Mouse (Mus musculus) Patski (cell line): ENCODE data around the gene Nelfb. TPM values are rescaled to one million over a fixed set of nuclear protein-coding genes. Genes with fewer than 3 reads are reported as not detected.
A peak's percentile ranks its signal among the peaks of the same experiment; 100 is the strongest.

ENCODE experiments used
- ATAC-seq: fragments of 100-300 bp; one replicate; pipeline ENCODE4 v1.8.0; 2021
- CTCF ChIA-PET: fragments of 350-600 bp; sonication (Branson Sonifier 250); formaldehyde crosslinking; loops from one replicate; lab custom pipeline; 2022; ENCODE audit warnings: inconsistent platforms; lab: Charles Lee
- POLR2A ChIA-PET: fragments of 350-600 bp; sonication (Branson Sonifier 250); formaldehyde crosslinking; loops from one replicate; lab custom pipeline; 2022; ENCODE audit warnings: antibody characterized with exemption, inconsistent platforms; lab: Charles Lee
- DNase-seq: peaks from one replicate; pipeline ENCODE4 v3.0.0-alpha.2; 2011; ENCODE audit warnings: low read depth, low spot score
- H3K27me3 ChIP-seq: fragments of 371-371 bp; one replicate; pipeline ENCODE4 v1.5.1; 2021
- CTCF ChIP-seq: fragments of 100-300 bp; IDR thresholded peaks from one replicate; pipeline ENCODE4 v1.5.1; 2021
- in situ Hi-C: fragments of 300-500 bp; cut with MboI; formaldehyde crosslinking; loops from 3 replicates; pipeline ENCODE4 v1.11.1; 2018; ENCODE audit warnings: low pct_unique_long_range_greater_than_20kb, mixed read lengths
- polyA plus RNA-seq: library from polyadenylated mRNA; unstranded; gene quantifications from one replicate; pipeline ENCODE4 v1.2.3, GENCODE M21; 2021

Nelfb gene
- polyA plus RNA-seq, 1 experiment from 2014 or later: 75.7 TPM

- ChIA-PET POLR2A (interaction anchor here (1.3 to 2.2 kb wide), 3 partner anchors 15 to 42 kb away, joined by 3 to 8 read pairs (median 5); no protein-coding TSS in a partner anchor), CTCF (interaction anchor here (1.7 kb wide), 1 partner anchor 31 kb away, joined by 3 read pairs; no protein-coding TSS in a partner anchor)
- DNase-seq (peak; percentile 97), ATAC-seq (peak; percentile 85)
- TF ChIP-seq CTCF: no peak
- in situ Hi-C loops: no loop called here
- no peaks in the 10 kb centered on the region for H3K27me3 ChIP-seq
These were observed 13.8 kb upstream of the Nelfb start for GRCm38 (mm10) chr2:25224766-25225752.

GRCm38 (mm10) chr2:25224492-25224765 lies 13.1 kb upstream of the Nelfb start, which contains the start of gene Tubb4b:
Gene Tubb4b (minus strand): TSS chr2:25224702.
- TF ChIP-seq CTCF: no peak
- CTCF ChIA-PET: interaction anchor here (1.7 kb wide), 1 partner anchor 30 kb away, joined by 3 read pairs; no protein-coding TSS in a partner anchor
- no peaks in the 10 kb centered on the region for H3K27me3 ChIP-seq
- in situ Hi-C loops: no loop called here
- DNase-seq (no peak), ATAC-seq (no peak)
- POLR2A ChIA-PET: interaction anchor here (1.5 to 2.2 kb wide), 3 partner anchors 11 to 41 kb away, joined by 3 to 8 read pairs (median 5); no protein-coding TSS in a partner anchor

GRCm38 (mm10) chr2:25223681-25224491 lies 12.6 kb upstream of the Nelfb start:
- ChIA-PET POLR2A (interaction anchor here (0.7 to 2.2 kb wide), 4 partner anchors 11 to 1128 kb away, joined by 3 to 8 read pairs (median 6); no protein-coding TSS in a partner anchor), CTCF (interaction anchor here (1.7 kb wide), 1 partner anchor 30 kb away, joined by 3 read pairs; no protein-coding TSS in a partner anchor)
- in situ Hi-C loops: no loop called here
- H3K27me3 ChIP-seq: no peaks in the 10 kb centered on the region
- no peak for TF ChIP-seq CTCF
- ATAC-seq: peak; percentile 31
- DNase-seq: peak; percentile 15

GRCm38 (mm10) chr2:25221331-25221772 lies 10.1 kb upstream of the Nelfb start:
- ATAC-seq (no peak), DNase-seq (no peak)
- CTCF ChIA-PET: interaction anchor here (1.1 to 2.4 kb wide), 4 partner anchors 8 to 27 kb away, joined by 3 to 10 read pairs (median 6); no protein-coding TSS in a partner anchor
- in situ Hi-C loops: no loop called here
- POLR2A ChIA-PET: interaction anchor here (1.7 kb wide), 1 partner anchor 10 kb away, joined by 5 read pairs; the partner anchor contains the start of gene Nelfb
- TF ChIP-seq CTCF: no peak
- no peaks in the 10 kb centered on the region for H3K27me3 ChIP-seq

GRCm38 (mm10) chr2:25218445-25218844 lies 7.2 kb upstream of the Nelfb start, which contains the start of gene Fam166a:
Gene Fam166a (plus strand): TSS chr2:25218745.
- no peak for TF ChIP-seq CTCF
- ChIA-PET CTCF (no interaction called here), POLR2A (no interaction called here)
- DNase-seq (no peak), ATAC-seq (no peak)
- in situ Hi-C loops: no loop called here
- H3K27me3 ChIP-seq: no peaks in the 10 kb centered on the region

- no peaks in the 10 kb centered on the region for H3K27me3 ChIP-seq
- POLR2A ChIA-PET: no interaction called here
- DNase-seq: no peak
- CTCF ChIA-PET: interaction anchor here (0.6 kb wide), 1 partner anchor 11 kb away, joined by 3 read pairs; no protein-coding TSS in a partner anchor
- no peak for TF ChIP-seq CTCF
- in situ Hi-C loops: no loop called here
- ATAC-seq: no peak
These were observed 6.4 kb upstream of the Nelfb start for GRCm38 (mm10) chr2:25217666-25218065.

GRCm38 (mm10) chr2:25214444-25214843 lies 3.2 kb upstream of the Nelfb start, which contains the start of gene Stpg3:
Gene Stpg3 (minus strand): TSS chr2:25214637.
- TF ChIP-seq CTCF: no peak
- DNase-seq (no peak), ATAC-seq (no peak)
- CTCF ChIA-PET: no interaction called here
- H3K27me3 ChIP-seq: no peaks in the 10 kb centered on the region
- in situ Hi-C loops: no loop called here
- POLR2A ChIA-PET: no interaction called here

- ChIA-PET CTCF (no interaction called here), POLR2A (interaction anchor here (0.8 kb wide), 1 partner anchor 10 kb away, joined by 3 read pairs; no protein-coding TSS in a partner anchor)
- H3K27me3 ChIP-seq: no peaks in the 10 kb centered on the region
- no peak for TF ChIP-seq CTCF
- in situ Hi-C loops: no loop called here
- DNase-seq (no peak), ATAC-seq (no peak)
These were observed 2.1 kb upstream of the Nelfb start for GRCm38 (mm10) chr2:25213266-25213865.

- ATAC-seq: no peak
- in situ Hi-C loops: no loop called here
- no peak for DNase-seq
- CTCF ChIA-PET: interaction anchor here (1.2 to 2.6 kb wide), 5 partner anchors 10 to 19 kb away, joined by 3 to 14 read pairs (median 5); partner anchors contain the start of gene Tor4a
- no peak for TF ChIP-seq CTCF
- POLR2A ChIA-PET: interaction anchor here (0.6 to 1.4 kb wide), 5 partner anchors 9 to 261 kb away, joined by 3 to 5 read pairs (median 3); partner anchors contain the start of genes Tor4a, Tubb4b and Zmynd19
- H3K27me3 ChIP-seq: no peaks in the 10 kb centered on the region
These were observed 603 bp downstream of the Nelfb start for GRCm38 (mm10) chr2:25210686-25211085.
